Mouse (Mus musculus): ENCODE results near the gene Uhmk1.

GRCm38 (mm10) chr1:170176661-170177239, 38.4 kb downstream of the Uhmk1 start:
- TF ChIP-seq POLR2A (IDR thresholded peaks at IDR 0.05; ENCODE audit: extremely low read depth, insufficient read depth, low read length): no peak
- no peak for TF ChIP-seq CTCF (IDR thresholded peaks at IDR 0.05; ENCODE audit: low read depth, low read length)

All from liver, adult 2 months (tissue).